Mouse (Mus musculus) neural tube, embryonic 14.5 days (tissue): Measurements from ENCODE around the gene Xrcc4. TPM values are rescaled to one million over a fixed set of nuclear protein-coding genes. Genes with fewer than 3 reads are reported as not detected.

Experiments used
- ATAC-seq: fragments of 200-750 bp; cut with Nextera tagmentation; 2 replicates; pipeline ENCODE4 v1.8.0; 2017; ENCODE audit warnings: low read depth, mild to moderate bottlenecking, moderate TSS enrichment, moderate library complexity
- H3K27ac ChIP-seq: fragments of 300-500 bp; sonication (generic); 2 replicates; pipeline ENCODE4 v1.5.1; 2014; ENCODE audit warnings: low read depth, mild to moderate bottlenecking, control low read depth, low read length, moderate library complexity, mixed read lengths
- H3K27me3 ChIP-seq: fragments of 300-500 bp; sonication (generic); 2 replicates; pipeline ENCODE4 v1.6.1; 2014; ENCODE audit warnings: low read length; ENCODE audit not compliant: control insufficient read depth, insufficient read depth
- H3K36me3 ChIP-seq: fragments of 300-500 bp; sonication (generic); 2 replicates; pipeline ENCODE4 v1.6.1; 2014; ENCODE audit warnings: low read length, mixed read lengths; ENCODE audit not compliant: control insufficient read depth, insufficient read depth
- H3K4me1 ChIP-seq: fragments of 300-500 bp; sonication (generic); 2 replicates; pipeline ENCODE4 v1.6.1; 2014; ENCODE audit warnings: low read length; ENCODE audit not compliant: control insufficient read depth, insufficient read depth
- H3K4me2 ChIP-seq: fragments of 300-500 bp; sonication (generic); 2 replicates; pipeline ENCODE4 v1.6.1; 2014; ENCODE audit warnings: mild to moderate bottlenecking, low read depth, low read length, control low read depth
- H3K4me3 ChIP-seq: fragments of 300-500 bp; sonication (generic); 2 replicates; pipeline ENCODE4 v1.5.1; 2014; ENCODE audit warnings: low read depth, low read length, control low read depth, mixed read lengths
- H3K9ac ChIP-seq: fragments of 300-500 bp; sonication (generic); replicated peaks from 2 replicates; pipeline ENCODE4 v1.6.1; 2014; ENCODE audit warnings: low read depth, mild to moderate bottlenecking, control low read depth, low read length, mixed read lengths
- H3K9me3 ChIP-seq: fragments of 300-500 bp; sonication (generic); 2 replicates; pipeline ENCODE4 v1.6.1; 2016; ENCODE audit warnings: low read length; ENCODE audit not compliant: control insufficient read depth
- WGBS: fragments of 180-500 bp; shearing (Covaris S2); extraction: QIAGEN DNeasy Blood & Tissue Kit; methylation state at CpG from one replicate; pipeline ENCODE4 v1.1.7; 2014; 5-methylcytosine and 5-hydroxymethylcytosine counted together
- polyA plus RNA-seq: library from polyadenylated mRNA; unstranded; fragments of >200 nt; fragmentation: Nextera tagmentation; extraction: Ambion mirVana; gene quantifications from 2 replicates; pipeline ENCODE4 v1.2.1, GENCODE M21; 2014

Xrcc4 gene
- polyA plus RNA-seq, 1 experiment from 2014 or later: 17.5 TPM

DNA sequence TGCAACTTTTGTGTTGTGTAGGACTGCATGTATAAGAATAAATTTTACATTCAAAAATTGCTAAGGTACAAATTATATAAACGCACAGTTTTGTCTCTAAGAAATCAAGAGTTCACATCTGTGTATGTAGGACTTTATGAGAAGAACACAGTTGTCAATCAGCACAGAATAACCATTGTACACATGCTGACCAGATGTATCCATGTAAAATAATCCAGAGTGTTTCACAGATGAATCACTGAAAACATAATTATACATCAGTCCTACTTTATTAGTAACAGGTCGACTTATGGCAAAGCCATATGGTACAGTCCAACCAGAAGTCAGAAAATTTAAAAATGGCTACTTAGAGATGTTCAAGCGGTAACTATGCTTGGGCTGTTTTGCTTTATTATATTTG is 216.7 kb downstream of the Xrcc4 start:
- Histone ChIP-seq H3K27ac (no peak overlapping the region), H3K27me3 (no peaks in the 10 kb centered on the region), H3K9me3 (no peaks in the 10 kb centered on the region), H3K9ac (no peak overlapping the region), H3K4me2 (no peak overlapping the region), H3K36me3 (no peaks in the 10 kb centered on the region), H3K4me3 (no peak overlapping the region), H3K4me1 (no peaks in the 10 kb centered on the region)
- 86% methylated on average over 3 of the region's 3 CpGs for WGBS
- no peak for ATAC-seq

- WGBS: 85% methylated on average over 5 of the region's 5 CpGs
These were observed 235.3 kb downstream of the Xrcc4 start for GRCm38 (mm10) chr13:89854139-89854538.

GRCm38 (mm10) chr13:89850746-89851145 is 238.7 kb downstream of the Xrcc4 start:
- H3K9me3 ChIP-seq: no peaks in the 10 kb centered on the region
- H3K27ac ChIP-seq: no peak overlapping the region
- H3K27me3 ChIP-seq: no peaks in the 10 kb centered on the region
- 98% methylated on average over 2 of the region's 2 CpGs for WGBS
- H3K4me2 ChIP-seq: no peak overlapping the region
- no peaks in the 10 kb centered on the region for H3K36me3 ChIP-seq
- H3K9ac ChIP-seq: no peak overlapping the region
- H3K4me3 ChIP-seq: no peak overlapping the region
- ATAC-seq: no peak
- H3K4me1 ChIP-seq: no peaks in the 10 kb centered on the region

More at GRCm38 (mm10) chr13:89854139-89854538, 235.3 kb downstream of the Xrcc4 start:
- no peaks in the 10 kb centered on the region for H3K9me3 ChIP-seq
- H3K27ac ChIP-seq: no peak overlapping the region
- ATAC-seq: no peak
- no peak overlapping the region for H3K4me2 ChIP-seq
- no peak overlapping the region for H3K9ac ChIP-seq
- H3K4me1 ChIP-seq: no peaks in the 10 kb centered on the region
- no peak overlapping the region for H3K4me3 ChIP-seq
- no peaks in the 10 kb centered on the region for H3K27me3 ChIP-seq
- no peaks in the 10 kb centered on the region for H3K36me3 ChIP-seq

GRCm38 (mm10) chr13:89849955-89850354 is 239.5 kb downstream of the Xrcc4 start:
- Histone ChIP-seq H3K27me3 (no peaks in the 10 kb centered on the region), H3K4me2 (no peak overlapping the region), H3K4me1 (no peaks in the 10 kb centered on the region), H3K9me3 (no peaks in the 10 kb centered on the region), H3K36me3 (no peaks in the 10 kb centered on the region), H3K27ac (no peak overlapping the region), H3K9ac (no peak overlapping the region), H3K4me3 (no peak overlapping the region)
- no peak for ATAC-seq
- 92% methylated on average over 1 of the region's 1 CpGs for WGBS

DNA sequence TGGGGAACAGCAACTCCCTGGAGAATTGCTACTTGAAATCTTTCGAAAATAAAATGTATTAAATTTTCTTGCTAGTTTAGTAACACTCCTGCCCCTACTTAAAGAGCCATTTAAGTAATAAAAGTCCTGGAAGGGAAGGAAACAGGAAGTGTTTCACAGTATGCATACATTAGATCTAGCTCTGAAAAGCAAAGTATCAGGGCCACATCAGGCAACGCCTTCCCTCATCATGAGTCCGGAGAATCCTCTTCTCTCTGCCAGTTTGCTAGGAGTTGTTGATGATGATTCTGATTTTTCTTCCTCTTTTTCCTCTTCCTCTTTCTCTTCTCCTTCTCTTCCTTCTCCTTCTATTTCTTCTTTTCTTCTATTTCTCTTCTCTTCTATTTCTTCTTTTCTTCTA is 250.8 kb downstream of the Xrcc4 start:
- H3K36me3 ChIP-seq: no peaks in the 10 kb centered on the region
- H3K4me1 ChIP-seq: no peaks in the 10 kb centered on the region
- no peak overlapping the region for H3K27ac ChIP-seq
- no peaks in the 10 kb centered on the region for H3K27me3 ChIP-seq
- no peak overlapping the region for H3K9ac ChIP-seq
- H3K4me3 ChIP-seq: no peak overlapping the region
- WGBS: 92% methylated on average over 3 of the region's 3 CpGs
- no peak for ATAC-seq
- H3K9me3 ChIP-seq: no peaks in the 10 kb centered on the region
- H3K4me2 ChIP-seq: no peak overlapping the region

GRCm38 (mm10) chr13:89834485-89834884 is 254.9 kb downstream of the Xrcc4 start:
- Histone ChIP-seq H3K4me3 (no peak overlapping the region), H3K27ac (no peak overlapping the region), H3K36me3 (no peaks in the 10 kb centered on the region), H3K27me3 (no peaks in the 10 kb centered on the region), H3K4me1 (no peaks in the 10 kb centered on the region), H3K9me3 (no peaks in the 10 kb centered on the region), H3K4me2 (no peak overlapping the region), H3K9ac (no peak overlapping the region)
- ATAC-seq: no peak
- 79% methylated on average over 3 of the region's 3 CpGs for WGBS

GRCm38 (mm10) chr13:89833053-89833670 is 256.2 kb downstream of the Xrcc4 start:
- WGBS: 74% methylated on average over 2 of the region's 2 CpGs
- H3K4me2 ChIP-seq: no peak overlapping the region
- ATAC-seq: no peak
- H3K27ac ChIP-seq: no peak overlapping the region
- H3K4me1 ChIP-seq: no peaks in the 10 kb centered on the region
- no peaks in the 10 kb centered on the region for H3K27me3 ChIP-seq
- H3K9me3 ChIP-seq: no peaks in the 10 kb centered on the region
- no peaks in the 10 kb centered on the region for H3K36me3 ChIP-seq
- no peak overlapping the region for H3K4me3 ChIP-seq
- H3K9ac ChIP-seq: no peak overlapping the region

DNA sequence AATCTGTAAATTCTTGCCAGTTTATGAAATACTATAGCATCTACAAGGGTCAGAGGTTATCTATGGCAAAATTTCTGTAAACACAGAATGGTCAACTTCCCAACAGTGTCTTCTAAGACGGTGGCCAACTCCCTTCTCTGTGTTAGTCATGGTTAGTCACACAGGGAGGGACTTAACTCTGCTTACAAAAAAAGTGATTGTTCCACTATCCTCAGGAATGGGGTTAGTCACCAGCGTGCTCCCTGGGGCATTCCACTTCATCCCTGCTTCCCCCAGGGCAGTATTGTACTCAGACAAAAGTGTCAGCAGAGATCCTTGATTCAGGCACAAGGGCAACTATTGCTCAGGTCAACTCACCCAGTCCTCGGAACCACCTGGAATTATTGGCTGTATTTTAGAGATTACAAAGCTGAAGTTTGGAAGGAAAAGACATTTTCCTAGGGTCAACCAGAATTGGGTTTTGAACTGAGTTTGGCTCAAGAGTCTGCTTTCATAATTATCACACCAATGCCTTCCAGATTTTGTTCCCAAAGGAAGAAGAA is 260.9 kb downstream of the Xrcc4 start:
- Histone ChIP-seq H3K9ac (no peak overlapping the region), H3K4me2 (no peak overlapping the region), H3K27me3 (no peaks in the 10 kb centered on the region), H3K4me3 (no peak overlapping the region), H3K9me3 (no peaks in the 10 kb centered on the region), H3K4me1 (no peaks in the 10 kb centered on the region), H3K27ac (no peak overlapping the region), H3K36me3 (no peaks in the 10 kb centered on the region)
- 44% methylated on average over 3 of the region's 3 CpGs for WGBS
- ATAC-seq: no peak

GRCm38 (mm10) chr13:89827838-89828237 is 261.6 kb downstream of the Xrcc4 start:
- no peak overlapping the region for H3K27ac ChIP-seq
- no peak for ATAC-seq
- H3K27me3 ChIP-seq: no peaks in the 10 kb centered on the region
- no peak overlapping the region for H3K4me3 ChIP-seq
- no peaks in the 10 kb centered on the region for H3K36me3 ChIP-seq
- H3K4me1 ChIP-seq: no peaks in the 10 kb centered on the region
- no peak overlapping the region for H3K9ac ChIP-seq
- 86% methylated on average over 2 of the region's 2 CpGs for WGBS
- H3K9me3 ChIP-seq: no peaks in the 10 kb centered on the region
- no peak overlapping the region for H3K4me2 ChIP-seq
